Mouse (Mus musculus): ENCODE measurements around the gene Itm2b.

The Itm2b gene

DNA sequence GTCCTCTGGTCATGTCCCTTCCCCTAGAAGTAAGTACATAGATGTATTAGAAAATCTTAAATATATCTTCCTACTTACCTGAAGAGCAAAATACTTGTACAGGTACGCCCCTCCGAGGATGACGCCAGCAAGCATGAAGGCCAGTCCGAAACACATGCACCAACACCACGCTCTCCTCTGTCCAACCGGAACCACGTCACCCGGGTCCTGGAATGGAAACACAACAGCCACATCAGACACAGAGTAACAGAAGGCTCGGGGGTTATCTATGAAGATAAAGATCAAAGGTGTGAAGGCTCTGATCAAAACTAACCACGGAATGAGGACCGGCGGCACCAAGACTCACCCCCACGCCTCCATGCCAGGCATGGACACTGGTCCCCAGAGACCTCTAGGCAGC, 16.9 kb downstream of the Itm2b start:
- DNase-seq (ENCODE audit: low spot score): no peak

DNA sequence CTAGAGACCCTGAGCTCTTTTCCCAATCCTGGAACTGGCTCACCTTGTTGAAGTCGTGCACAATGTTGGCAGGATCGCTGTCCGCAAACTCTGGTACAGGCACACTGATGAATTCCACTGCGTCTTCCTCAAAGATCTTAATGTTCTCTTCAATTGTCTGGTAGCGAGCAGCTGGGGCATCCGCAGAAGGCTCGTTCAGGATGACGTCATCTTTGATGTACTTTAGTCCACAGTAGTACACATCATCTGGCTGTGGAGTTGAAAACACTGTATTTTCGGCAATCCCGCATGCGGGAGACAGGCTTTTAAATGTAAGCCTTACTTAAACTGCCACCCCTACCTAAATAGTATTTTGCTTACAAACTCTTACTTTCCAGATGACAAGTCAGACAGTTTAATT, 18.8 kb downstream of the Itm2b start:
- DNase-seq (ENCODE audit: low spot score): no peak

DNA sequence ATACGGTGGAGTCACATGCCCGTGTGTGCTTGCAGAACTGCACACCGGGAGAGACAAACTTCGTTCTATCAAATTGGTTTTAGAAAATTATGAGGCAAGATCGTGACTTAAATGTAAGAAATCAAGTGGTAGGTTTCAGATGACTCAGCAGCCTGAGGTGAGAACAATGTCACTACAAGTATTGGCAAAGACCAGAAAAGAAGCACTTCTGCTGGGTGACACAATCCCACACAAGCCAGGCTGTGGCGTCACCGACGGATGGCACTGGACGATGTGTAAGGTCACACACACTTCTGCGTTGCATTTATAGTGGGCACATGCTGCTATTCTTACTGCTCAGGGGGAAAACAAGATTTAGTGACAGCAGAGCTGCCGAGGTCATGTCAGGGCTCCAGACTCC, 21.3 kb downstream of the Itm2b start:
- DNase-seq (ENCODE audit: low spot score): no peak

DNA sequence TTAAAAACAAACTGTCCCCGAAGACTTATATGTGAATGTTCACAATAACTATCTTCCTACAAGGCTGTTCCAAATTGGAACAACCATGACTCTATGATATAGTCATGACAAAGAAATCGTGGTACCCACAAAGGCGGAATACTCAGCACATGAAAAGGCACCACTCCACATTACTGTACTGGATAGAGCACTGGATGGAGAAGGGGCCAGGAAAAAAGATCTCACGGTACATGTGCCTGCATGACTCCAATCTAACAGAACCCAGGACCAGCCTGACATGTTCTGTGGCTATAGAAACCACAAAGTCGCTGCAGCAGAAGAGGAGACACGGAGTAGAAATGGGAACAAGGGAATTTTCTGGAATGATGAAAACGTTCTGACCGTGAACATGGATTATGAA, 30.4 kb downstream of the Itm2b start:
- no peak for DNase-seq (ENCODE audit: low spot score)

DNA sequence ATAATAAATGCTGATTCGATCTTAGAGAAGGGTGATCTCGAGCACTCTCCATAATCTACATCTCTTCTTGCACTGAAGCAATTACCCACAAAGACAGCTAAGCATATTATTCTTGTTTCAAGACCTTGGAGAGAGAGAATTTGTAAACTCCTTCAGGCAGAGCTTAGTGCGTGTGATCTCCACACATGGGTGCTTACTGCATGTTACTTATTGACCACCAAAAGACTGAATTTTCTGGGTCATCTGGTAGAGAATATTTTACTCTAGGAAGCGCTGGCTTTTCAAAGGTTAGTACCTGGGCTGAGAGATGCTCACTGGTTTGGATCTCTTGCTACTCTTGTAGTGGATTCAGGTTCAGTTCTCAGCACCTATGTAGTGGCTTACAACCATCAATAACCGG, 34.0 kb downstream of the Itm2b start:
- no peak for DNase-seq (ENCODE audit: low spot score)

DNA sequence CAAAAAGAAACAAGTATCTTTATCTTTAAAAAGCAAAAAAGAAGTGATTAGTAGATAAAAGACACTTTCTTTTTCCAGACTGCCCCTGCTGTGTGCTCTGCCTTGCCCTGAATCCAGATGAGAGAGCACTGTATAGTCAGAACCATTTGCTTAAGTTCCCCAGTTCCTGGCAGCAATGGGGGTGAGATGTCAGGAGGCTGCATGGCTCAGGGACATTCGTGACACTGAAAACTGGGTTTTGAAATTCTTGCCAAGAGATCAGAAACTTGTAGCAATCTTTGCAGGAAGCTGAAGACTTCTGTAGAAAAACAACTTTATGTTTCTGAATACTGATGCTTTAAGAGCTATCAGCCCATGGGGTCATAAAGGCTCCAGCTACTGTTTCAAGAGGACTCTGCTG, 35.1 kb downstream of the Itm2b start:
- DNase-seq (ENCODE audit: low spot score): no peak

DNA sequence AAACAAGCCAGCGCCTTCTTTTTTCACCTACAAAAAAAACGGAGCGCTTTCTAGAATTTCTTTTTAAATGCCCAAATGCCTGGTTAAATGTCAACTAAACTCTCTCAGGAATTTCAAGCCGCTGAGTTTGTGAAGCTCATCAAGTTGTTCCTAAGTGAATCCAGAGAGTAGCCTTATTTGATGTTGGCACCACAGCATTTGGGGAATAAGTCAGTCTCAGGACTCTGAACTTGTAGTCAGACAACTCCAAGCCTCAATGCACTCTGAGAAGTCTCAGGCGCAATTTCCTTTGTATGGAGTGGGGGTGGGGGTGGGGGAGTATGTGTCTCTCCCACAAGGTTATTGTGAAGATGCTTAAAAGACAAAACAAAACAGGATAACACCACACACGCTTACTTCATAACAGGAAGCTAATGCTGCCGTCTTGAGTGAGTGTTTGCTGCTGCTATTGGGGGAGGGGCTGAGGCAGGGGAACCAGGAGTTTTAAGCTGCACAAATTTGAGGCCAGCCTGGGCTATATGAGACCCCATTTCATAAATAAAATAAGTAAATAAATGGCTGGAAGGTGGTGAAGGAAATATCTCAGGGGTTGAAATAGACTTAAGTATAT, 35.9 kb downstream of the Itm2b start:
- peak; percentile 64 for DNase-seq (ENCODE audit: low spot score)

DNA sequence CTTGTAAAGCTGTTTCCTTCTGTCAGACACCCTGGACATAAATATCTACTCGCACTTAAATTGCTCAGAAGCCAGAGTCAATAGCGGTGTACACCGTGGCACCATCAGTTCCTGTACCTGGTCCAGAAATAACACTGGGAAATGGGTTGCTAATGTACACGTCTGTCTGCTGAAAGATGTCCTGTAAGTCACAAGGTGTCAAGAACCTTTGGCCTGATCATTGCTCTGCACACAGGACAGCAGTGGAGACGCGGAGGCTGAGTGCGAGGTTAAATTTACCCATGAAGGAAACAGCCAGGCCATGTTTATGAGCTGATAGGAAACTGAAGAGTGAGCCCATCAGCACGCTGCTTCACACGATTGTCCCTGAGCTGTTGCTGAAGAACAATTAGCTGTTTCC, 37.8 kb downstream of the Itm2b start:
- no peak for DNase-seq (ENCODE audit: low spot score)

DNA sequence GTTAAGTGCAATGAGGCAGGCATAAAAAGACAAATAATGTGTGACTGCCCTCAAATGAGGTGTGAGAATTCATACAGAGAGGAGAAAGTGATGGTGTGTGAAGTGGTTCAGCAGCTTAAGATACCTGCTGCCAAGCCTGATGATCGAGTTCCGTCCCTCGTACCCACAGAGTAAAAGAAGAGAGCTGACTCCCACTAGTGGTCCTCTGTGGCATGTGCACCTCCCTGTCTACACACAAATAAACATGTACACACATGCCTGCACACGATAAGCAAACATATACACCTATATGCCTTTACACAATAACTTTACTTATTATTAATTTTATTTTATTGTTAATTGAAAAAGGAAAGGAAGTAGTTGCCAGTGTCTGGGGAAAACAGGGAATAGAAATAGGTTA, 39.5 kb downstream of the Itm2b start:
- no peak for DNase-seq (ENCODE audit: low spot score)

DNA sequence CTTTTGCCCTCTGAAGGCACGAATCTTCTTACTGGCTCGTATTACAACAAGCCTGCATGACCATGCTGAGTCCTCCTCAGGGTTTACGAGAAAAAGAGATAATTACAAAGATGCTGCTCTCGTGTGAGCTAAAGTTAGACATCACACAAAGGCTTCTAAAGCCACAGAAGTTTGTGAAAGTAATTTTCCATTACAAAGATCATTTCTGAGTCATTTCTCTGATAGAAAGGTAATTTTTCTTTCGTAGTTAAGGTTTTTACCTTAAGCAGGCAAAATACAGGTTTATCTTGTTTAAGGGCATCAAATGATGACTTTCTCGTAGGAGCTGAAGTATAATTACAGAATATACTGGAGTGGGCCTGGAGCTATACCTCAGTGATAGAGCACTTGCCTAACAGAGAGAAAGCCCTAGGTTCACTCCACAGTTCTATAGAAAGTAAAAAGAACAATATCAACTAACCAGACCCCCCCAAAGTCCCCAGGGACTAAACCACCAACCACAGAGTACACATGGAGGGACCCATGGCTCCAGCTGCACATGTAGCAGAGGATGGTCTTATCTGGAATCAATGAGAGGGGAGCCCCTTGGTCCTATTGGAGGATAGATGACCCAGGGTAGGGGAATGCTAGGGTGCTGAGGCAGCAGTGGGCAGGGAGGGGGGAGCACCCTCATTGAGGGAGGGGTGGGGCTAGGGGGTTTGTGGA, 44.9 kb downstream of the Itm2b start:
- no peak for DNase-seq (ENCODE audit: low spot score)

DNA sequence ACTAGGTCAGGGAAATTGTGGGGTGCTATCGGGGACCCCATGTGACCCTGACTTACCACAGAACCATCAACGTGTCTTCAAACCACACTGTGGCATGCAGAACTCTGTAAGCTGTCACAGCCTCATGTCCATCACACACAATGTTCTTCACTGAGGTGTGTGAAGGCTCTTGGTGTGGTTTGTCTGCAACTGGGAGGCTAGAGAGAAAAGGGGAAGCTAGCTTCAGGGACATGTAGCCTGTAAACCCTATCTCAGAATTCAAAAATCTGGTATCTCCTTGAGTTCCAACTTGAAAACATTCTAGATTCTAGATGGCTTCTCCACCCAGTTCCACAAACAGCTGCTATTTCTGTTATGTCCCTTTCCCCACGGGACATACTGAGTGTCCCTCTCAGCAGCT, 45.5 kb downstream of the Itm2b start:
- peak; percentile 18 for DNase-seq (ENCODE audit: low spot score)

DNA sequence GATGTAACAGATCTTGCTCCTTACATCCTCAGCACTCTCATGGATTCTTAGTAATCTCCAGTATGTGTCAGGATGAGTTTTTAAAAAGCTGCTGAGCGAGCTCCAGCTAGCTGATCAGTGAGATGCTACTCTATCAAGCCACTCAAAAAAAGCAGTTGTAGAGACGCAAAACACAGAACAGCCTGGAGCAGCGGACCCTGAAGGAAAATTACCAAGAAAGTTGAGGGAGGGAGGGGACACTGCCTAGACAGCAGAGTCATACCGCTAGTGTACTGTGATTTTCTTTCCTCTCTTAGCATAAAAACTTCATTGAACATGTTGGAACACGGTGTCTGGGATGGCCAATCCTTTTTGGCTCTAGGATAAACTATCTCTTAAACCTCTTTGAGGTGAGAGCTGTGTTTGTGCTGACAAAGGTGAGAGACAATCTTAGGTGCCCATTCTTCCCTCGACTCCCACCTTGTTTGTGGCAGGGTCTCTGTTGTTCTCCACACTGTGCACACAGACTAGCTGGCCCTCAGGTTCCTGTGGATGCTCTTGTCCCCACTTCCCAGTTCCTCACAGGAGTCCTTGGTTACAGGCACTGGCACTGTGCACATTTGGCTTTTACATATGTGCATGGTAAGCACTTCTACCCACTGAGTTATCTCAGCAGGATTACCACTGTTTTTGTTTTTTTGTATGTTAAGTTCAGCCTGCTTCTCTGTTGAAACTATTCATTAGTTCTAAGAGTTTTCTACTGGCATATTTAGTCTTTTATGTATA, 48.6 kb downstream of the Itm2b start:
- no peak for DNase-seq (ENCODE audit: low spot score)

DNA sequence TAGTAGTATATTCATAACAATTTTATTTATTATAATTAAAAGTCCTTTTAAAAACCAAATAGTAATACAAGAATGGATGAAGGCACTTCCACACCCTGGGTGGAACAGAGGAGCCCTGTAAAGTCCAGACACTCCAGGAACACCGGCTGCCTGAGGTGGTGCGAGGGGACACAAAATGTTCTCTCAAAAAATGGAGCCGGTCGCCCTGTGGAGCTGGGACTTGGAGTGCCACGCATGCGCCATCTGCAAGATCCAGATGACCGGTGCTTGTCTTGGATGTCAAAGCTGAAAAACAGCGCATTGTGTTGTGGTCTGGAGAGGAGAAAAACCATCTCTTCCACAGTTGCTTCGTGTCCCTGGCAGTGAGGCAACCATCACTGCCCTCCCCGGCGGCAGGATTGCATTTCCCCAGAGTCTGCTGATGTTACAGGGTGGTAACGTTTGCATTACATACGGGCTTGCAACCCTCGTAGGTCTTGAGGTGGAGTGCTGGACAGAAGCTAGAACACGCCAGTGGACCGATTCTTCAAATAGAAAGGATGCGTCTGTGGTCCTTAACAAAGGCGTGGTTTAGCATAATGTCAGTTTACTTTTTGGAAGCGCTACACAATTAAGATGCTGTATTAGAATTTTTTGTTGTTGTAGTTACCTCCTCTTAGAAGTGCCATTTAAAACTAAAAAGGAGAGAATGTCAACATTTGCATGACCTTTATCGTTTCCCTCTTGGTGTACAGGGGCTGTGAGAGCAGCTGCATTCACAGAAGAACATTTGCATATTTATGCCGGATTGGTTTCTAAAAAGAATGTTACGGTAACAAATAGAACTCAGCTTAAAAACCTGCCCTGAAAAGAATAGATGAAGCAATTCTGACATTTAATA, 49.9 kb downstream of the Itm2b start:
- no peak for DNase-seq (ENCODE audit: low spot score)

DNA sequence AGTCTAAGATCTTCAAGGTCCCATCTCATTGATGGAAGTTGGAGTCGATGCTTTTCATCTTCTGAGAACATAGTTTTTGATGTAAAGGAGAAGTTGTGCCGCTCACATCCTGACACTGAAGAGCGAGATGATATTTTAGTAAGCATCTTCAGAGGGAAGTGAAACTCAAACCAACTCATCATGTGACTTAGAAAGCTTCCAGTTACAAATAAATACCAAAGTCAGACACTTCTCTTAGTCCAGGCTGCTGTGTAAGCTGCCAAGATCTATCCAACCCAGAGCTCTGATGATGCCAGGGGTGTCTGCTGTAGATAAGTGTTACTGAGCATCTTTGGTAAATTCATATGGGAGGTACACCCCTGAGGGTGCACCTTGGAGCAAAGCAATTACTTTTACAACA, 51.2 kb downstream of the Itm2b start:
- peak; percentile 17 for DNase-seq (ENCODE audit: low spot score)

DNA sequence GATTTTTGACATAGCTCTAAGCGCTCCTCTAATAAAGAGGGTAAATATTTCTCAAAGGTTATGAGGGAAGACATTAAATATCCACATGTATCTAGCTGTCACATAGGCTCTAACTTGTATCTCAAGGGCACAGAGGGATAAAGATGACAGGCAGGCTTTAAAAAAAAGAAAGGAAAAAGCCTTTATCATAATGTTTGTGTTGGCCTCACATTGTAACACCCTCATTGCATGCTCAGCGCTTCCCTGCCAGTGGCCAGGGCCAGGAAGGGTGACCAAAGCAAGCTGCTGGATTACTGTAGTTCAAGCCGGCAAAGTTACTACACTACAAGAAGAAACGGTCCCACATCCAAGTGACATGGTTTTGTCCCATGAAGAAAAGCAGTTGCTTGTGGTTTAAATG, 53.7 kb downstream of the Itm2b start:
- no peak for DNase-seq (ENCODE audit: low spot score)

DNA sequence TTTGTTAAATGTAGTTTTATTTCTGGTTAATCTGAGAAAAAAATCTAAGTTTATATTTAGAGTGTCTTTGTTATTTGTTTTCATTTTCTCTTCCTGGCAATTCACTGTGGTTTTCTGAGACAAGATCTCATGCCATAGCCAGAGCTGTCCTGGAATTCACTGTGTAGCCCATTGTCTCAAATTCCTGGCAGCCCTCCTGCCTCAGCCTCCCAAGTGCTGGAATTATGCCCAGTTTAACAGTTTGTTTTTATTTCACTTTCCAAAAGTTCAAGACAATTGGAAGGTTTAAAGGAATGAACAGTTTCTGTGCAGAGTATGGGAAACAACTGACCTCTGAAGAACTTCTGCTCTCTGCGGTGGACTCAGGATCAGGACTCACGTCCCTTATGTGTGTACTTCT, 55.2 kb downstream of the Itm2b start:
- no peak for DNase-seq (ENCODE audit: low spot score)

DNA sequence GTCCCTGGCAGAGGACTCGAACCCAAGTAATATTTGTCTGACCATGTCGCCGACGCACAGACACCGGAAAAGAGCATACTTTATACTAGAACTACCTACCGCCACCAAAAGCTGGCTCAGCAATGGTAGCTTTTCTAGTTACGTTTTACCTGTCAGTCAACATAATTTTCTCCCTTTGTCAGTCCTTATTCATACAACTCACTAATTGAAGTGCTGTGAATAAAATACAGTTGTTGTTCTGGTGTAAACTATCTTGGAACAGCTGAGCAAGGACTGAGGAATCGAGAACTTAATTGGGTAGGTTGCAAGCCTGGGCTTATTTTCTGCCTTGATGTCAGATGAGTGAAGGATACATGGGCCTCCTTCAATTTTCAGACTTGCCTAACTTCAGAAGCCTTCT, 58.6 kb downstream of the Itm2b start:
- DNase-seq (ENCODE audit: low spot score): peak; percentile 6

DNA sequence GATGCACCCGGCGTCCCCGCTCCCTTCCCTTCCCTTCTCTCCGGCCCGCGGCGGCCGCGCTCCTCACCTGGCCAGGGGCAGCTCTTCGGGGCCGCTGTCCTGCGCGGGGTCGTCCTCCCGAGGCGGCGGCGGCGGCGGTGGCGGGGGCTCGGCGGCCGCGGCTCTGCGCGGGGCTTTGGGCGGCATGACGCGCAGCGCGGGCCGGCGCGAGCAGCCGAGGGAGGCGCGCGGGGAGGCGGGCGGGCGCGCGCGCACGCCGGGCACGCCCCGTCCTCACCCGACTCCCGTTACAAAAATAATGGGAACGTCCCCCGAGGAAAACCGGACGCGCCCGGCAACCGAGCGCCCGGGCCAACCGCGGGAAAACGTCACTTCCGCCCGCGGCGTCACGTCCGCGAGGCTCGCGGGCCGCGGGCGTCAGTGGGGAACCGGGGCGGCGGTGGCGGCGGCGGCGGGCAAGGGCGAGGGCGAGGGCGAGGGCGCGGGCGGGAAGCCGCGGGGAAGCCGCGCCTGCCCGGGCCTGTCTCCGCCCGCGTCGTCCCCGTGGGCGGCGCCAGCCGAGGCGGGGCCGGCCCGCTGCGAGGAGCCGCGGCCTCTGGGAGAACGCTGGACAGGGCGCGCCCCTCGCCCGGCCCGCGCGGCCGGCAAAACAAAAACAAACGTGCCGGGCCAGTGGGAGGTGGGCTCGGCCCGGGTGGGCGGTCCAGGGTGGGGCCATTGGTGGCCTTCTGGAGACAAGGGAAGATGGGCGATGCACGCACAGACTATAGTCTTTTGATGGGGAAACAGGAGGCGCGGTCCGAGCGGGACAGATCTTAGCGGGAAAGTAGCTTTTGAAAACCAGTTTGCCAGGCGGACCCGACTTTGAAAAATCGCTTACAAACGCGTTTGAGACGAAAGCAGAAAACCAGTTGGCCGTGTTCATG, 59.4 kb downstream of the Itm2b start, which contains the start of gene Rb1:
TSS of gene Rb1 (minus strand) at position 367 of the 926 bp plus-strand sequence.
- peak; percentile 74 for DNase-seq (ENCODE audit: low spot score)

DNA sequence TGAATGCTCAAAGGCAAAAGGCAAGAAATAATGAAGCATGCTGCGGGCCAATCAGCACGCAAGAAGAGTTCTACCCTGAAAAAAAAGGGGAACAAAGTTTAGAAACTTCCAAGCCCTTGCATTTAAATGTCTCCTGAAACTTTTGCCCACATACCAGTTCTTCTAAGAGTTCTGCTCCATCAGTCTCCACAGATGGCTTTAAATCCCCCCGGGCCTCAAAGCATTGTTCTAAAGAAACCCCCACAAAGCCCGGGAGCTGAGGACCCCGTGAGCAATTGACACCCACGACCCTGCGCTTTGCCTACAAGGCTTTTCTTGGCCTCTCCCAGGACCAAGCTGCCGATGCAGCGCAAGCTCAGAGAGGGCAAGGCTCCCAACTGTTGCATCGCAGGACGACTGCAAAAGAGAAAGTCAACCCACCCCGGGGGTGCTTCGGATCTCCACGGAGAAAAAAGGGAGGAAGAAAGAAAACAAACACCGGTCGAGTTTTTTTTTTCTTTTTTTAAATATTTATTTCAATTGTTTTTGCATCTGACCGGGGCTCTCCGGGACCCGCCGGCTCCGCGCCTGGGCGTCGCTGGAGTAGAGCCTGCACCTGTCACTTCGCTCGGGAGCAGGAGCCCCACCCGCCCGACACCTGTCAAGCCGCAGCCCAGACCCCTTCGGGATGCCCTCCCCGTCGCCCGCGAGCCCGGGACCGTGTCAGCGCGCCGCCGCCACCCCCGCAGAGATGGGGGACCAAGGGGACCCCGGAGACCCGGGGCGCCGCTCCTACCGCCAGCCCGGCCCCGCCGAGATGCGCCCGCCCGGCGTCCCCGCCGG, 60.2 kb downstream of the Itm2b start:
- DNase-seq (ENCODE audit: low spot score): peak; percentile 43

DNA sequence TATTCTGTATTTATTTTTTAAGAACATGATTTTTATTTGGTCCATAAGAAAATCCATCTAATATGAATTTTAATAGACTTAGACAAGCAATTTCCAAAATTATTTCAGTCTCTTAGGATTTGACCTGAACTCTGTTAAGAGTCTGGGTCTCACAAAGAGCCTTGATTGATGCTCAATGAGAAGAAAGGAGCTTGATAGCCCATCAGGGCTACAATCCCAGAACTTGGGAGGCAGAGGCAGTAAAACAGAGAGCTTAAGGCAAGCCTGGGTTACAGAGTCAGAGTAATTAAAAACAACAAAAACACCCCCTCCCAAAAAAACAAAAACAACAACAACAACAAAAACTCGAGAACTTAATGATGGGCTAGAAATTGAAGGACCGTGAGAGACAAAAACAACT, 61.1 kb downstream of the Itm2b start:
- no peak for DNase-seq (ENCODE audit: low spot score)
